Mouse (Mus musculus): ENCODE results near the gene Nkrf. TPM values are rescaled to one million over a fixed set of nuclear protein-coding genes. Genes with fewer than 3 reads are reported as not detected.

Gene Nkrf
- polyA plus RNA-seq, 1 experiment = 2.9 TPM

GRCm38 (mm10) chrX:36847152-36847551 lies 55.5 kb downstream of the Nkrf start:
- Histone ChIP-seq H3K4me2 (ENCODE audit: low read depth) (no peak overlapping the region), H3K27me3 (ENCODE audit: control insufficient read depth, insufficient read depth, insufficient read length) (no peaks in the 10 kb centered on the region), H3ac (ENCODE audit: control insufficient read depth, insufficient read length) (no peak overlapping the region), H3K79me2 (ENCODE audit: control insufficient read depth, insufficient read depth) (no peaks in the 10 kb centered on the region), H3K4me3 (no peak overlapping the region), H3K36me3 (ENCODE audit: control insufficient read depth, insufficient read depth) (no peaks in the 10 kb centered on the region)
- TF ChIP-seq MAX (IDR thresholded peaks at IDR 0.05; ENCODE audit: low read depth) = no peak
- no peak for TF ChIP-seq TCF12 (IDR thresholded peaks at IDR 0.05; ENCODE audit: insufficient read depth, poor library complexity, severe bottlenecking)
- no peak for TF ChIP-seq CEBPB (IDR thresholded peaks at IDR 0.05; ENCODE audit: insufficient read depth, poor library complexity, severe bottlenecking)
- no peak for TF ChIP-seq MYOG (IDR thresholded peaks at IDR 0.05; ENCODE audit: control insufficient read depth in 1 of 3, insufficient read depth in 1 of 3, insufficient read length in 2 of 3, low read depth in 2 of 3)
- TF ChIP-seq E2F4 (IDR thresholded peaks at IDR 0.05; ENCODE audit: insufficient read depth) = no peak
- TF ChIP-seq MYOD1 (IDR thresholded peaks at IDR 0.05; ENCODE audit: control insufficient read depth in 1 of 3, insufficient read length in 2 of 3, low read depth in 2 of 3) = no peak

DNA sequence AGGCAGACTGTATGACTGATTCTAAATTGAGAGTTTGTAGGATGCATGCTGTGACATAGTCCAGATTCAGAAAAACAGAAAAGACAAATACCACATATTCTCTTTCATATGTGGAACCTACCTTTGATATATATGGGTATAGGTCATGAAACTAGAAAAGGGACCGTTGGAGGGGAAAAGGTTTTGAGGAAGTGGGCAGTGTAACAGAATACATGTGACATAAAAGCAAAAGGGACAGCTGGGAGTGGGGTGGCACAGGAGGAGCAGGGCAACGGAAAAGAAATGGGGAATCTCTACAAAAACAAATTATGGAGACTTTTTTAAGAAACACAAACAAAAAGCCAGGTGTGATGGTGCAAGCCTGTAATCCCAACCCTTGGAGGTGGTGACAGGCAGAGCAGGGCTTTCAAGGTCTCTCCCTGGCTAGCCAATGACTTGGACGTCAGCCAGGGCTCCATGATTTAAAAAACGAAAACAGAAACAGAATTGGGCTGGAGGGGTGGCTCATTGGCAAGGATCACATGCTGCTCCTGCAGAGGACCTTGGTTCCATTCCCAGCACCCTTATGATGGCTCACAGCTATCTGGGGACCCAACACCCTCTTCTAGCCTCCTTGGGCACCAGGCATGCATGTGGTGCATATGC lies 59.2 kb downstream of the Nkrf start:
- Histone ChIP-seq H3K4me2 (ENCODE audit: low read depth) (no peak overlapping the region), H3K4me3 (no peak overlapping the region), H3K79me2 (ENCODE audit: control insufficient read depth, insufficient read depth) (no peaks in the 10 kb centered on the region), H3K36me3 (ENCODE audit: control insufficient read depth, insufficient read depth) (no peaks in the 10 kb centered on the region), H3ac (ENCODE audit: control insufficient read depth, insufficient read length) (no peak overlapping the region), H3K27me3 (ENCODE audit: control insufficient read depth, insufficient read depth, insufficient read length) (no peaks in the 10 kb centered on the region)
- TF ChIP-seq USF1 (IDR thresholded peaks at IDR 0.05; ENCODE audit: low read depth) = no peak
- TF ChIP-seq MYOD1 (IDR thresholded peaks at IDR 0.05; ENCODE audit: control insufficient read depth in 1 of 3, insufficient read length in 2 of 3, low read depth in 2 of 3) = no peak
- no peak for TF ChIP-seq SRF (IDR thresholded peaks at IDR 0.05; ENCODE audit: control insufficient read depth, insufficient read length, low read depth)
- TF ChIP-seq E2F4 (IDR thresholded peaks at IDR 0.05; ENCODE audit: insufficient read depth) = no peak
- no peak for TF ChIP-seq CEBPB (IDR thresholded peaks at IDR 0.05; ENCODE audit: insufficient read depth, poor library complexity, severe bottlenecking)
- no peak for TF ChIP-seq POLR2A (IDR thresholded peaks at IDR 0.05; ENCODE audit: insufficient read length, low read depth)
- TF ChIP-seq MAX (IDR thresholded peaks at IDR 0.05; ENCODE audit: low read depth) = no peak
- TF ChIP-seq TCF3 (IDR thresholded peaks at IDR 0.05; ENCODE audit: insufficient read length, low read depth) = no peak
- no peak for TF ChIP-seq POLR2AphosphoS2 (IDR thresholded peaks at IDR 0.05; ENCODE audit: insufficient read length, low read depth)
- TF ChIP-seq REST (IDR thresholded peaks at IDR 0.05; ENCODE audit: insufficient read depth, insufficient read length) = no peak

- H3K79me2 ChIP-seq (ENCODE audit: control insufficient read depth, insufficient read depth) = no peaks in the 10 kb centered on the region
- TF ChIP-seq TCF3 (IDR thresholded peaks at IDR 0.05; ENCODE audit: insufficient read length, low read depth) = no peak
- TF ChIP-seq MYOG (IDR thresholded peaks at IDR 0.05; ENCODE audit: control insufficient read depth in 1 of 3, insufficient read depth in 1 of 3, insufficient read length in 2 of 3, low read depth in 2 of 3) = no peak
- no peak for TF ChIP-seq POLR2AphosphoS2 (IDR thresholded peaks at IDR 0.05; ENCODE audit: insufficient read length, low read depth)
- TF ChIP-seq USF1 (IDR thresholded peaks at IDR 0.05; ENCODE audit: low read depth) = no peak
- no peak for TF ChIP-seq CEBPB (IDR thresholded peaks at IDR 0.05; ENCODE audit: insufficient read depth, poor library complexity, severe bottlenecking)
- no peak for TF ChIP-seq E2F4 (IDR thresholded peaks at IDR 0.05; ENCODE audit: insufficient read depth)
- TF ChIP-seq MAX (IDR thresholded peaks at IDR 0.05; ENCODE audit: low read depth) = no peak
- no peak for TF ChIP-seq MYOD1 (IDR thresholded peaks at IDR 0.05; ENCODE audit: control insufficient read depth in 1 of 3, insufficient read length in 2 of 3, low read depth in 2 of 3)
- TF ChIP-seq TCF12 (IDR thresholded peaks at IDR 0.05; ENCODE audit: insufficient read depth, poor library complexity, severe bottlenecking) = no peak
- no peak for TF ChIP-seq SRF (IDR thresholded peaks at IDR 0.05; ENCODE audit: control insufficient read depth, insufficient read length, low read depth)
- TF ChIP-seq POLR2A (IDR thresholded peaks at IDR 0.05; ENCODE audit: insufficient read length, low read depth) = no peak
- TF ChIP-seq REST (IDR thresholded peaks at IDR 0.05; ENCODE audit: insufficient read depth, insufficient read length) = no peak
- H3K4me3 ChIP-seq = no peak overlapping the region
- H3K4me2 ChIP-seq (ENCODE audit: low read depth) = no peak overlapping the region
- no peaks in the 10 kb centered on the region for H3K27me3 ChIP-seq (ENCODE audit: control insufficient read depth, insufficient read depth, insufficient read length)
- H3ac ChIP-seq (ENCODE audit: control insufficient read depth, insufficient read length) = no peak overlapping the region
- no peaks in the 10 kb centered on the region for H3K36me3 ChIP-seq (ENCODE audit: control insufficient read depth, insufficient read depth)
Observed at GRCm38 (mm10) chrX:36841698-36842097, 61.0 kb downstream of the Nkrf start.

- Histone ChIP-seq H3K36me3 (ENCODE audit: control insufficient read depth, insufficient read depth) (no peaks in the 10 kb centered on the region), H3K4me2 (ENCODE audit: low read depth) (no peak overlapping the region), H3K27me3 (ENCODE audit: control insufficient read depth, insufficient read depth, insufficient read length) (no peaks in the 10 kb centered on the region), H3K79me2 (ENCODE audit: control insufficient read depth, insufficient read depth) (no peaks in the 10 kb centered on the region), H3ac (ENCODE audit: control insufficient read depth, insufficient read length) (no peak overlapping the region), H3K4me3 (no peak overlapping the region)
- no peak for TF ChIP-seq TCF3 (IDR thresholded peaks at IDR 0.05; ENCODE audit: insufficient read length, low read depth)
- TF ChIP-seq SRF (IDR thresholded peaks at IDR 0.05; ENCODE audit: control insufficient read depth, insufficient read length, low read depth) = no peak
- no peak for TF ChIP-seq MAX (IDR thresholded peaks at IDR 0.05; ENCODE audit: low read depth)
- TF ChIP-seq E2F4 (IDR thresholded peaks at IDR 0.05; ENCODE audit: insufficient read depth) = no peak
- no peak for TF ChIP-seq POLR2AphosphoS2 (IDR thresholded peaks at IDR 0.05; ENCODE audit: insufficient read length, low read depth)
- TF ChIP-seq POLR2A (IDR thresholded peaks at IDR 0.05; ENCODE audit: insufficient read length, low read depth) = no peak
- TF ChIP-seq MYOG (IDR thresholded peaks at IDR 0.05; ENCODE audit: control insufficient read depth in 1 of 3, insufficient read depth in 1 of 3, insufficient read length in 2 of 3, low read depth in 2 of 3) = no peak
- no peak for TF ChIP-seq TCF12 (IDR thresholded peaks at IDR 0.05; ENCODE audit: insufficient read depth, poor library complexity, severe bottlenecking)
- TF ChIP-seq MYOD1 (IDR thresholded peaks at IDR 0.05; ENCODE audit: control insufficient read depth in 1 of 3, insufficient read length in 2 of 3, low read depth in 2 of 3) = no peak
- no peak for TF ChIP-seq CEBPB (IDR thresholded peaks at IDR 0.05; ENCODE audit: insufficient read depth, poor library complexity, severe bottlenecking)
- no peak for TF ChIP-seq USF1 (IDR thresholded peaks at IDR 0.05; ENCODE audit: low read depth)
- TF ChIP-seq REST (IDR thresholded peaks at IDR 0.05; ENCODE audit: insufficient read depth, insufficient read length) = no peak
Observed at GRCm38 (mm10) chrX:36839391-36839790, 63.3 kb downstream of the Nkrf start.

Other genes with a start within 250 kb of the Nkrf start
- 1.1 TPM for gene Slc25a43, start 159.2 kb downstream of the Nkrf start, polyA plus RNA-seq (2012; fragmentation: generic; extraction: Trizol)
- gene Slc25a5, start 107.2 kb downstream of the Nkrf start, polyA plus RNA-seq (2012; fragmentation: generic; extraction: Trizol) = 684 TPM
- 52.1 TPM for gene Ube2a, start 29.0 kb downstream of the Nkrf start, polyA plus RNA-seq (2012; fragmentation: generic; extraction: Trizol)
- gene C330007P06Rik, start 28.8 kb downstream of the Nkrf start, polyA plus RNA-seq (2012; fragmentation: generic; extraction: Trizol) = 6.6 TPM
- gene Sept6, start 88.9 kb upstream of the Nkrf start, polyA plus RNA-seq (2012; fragmentation: generic; extraction: Trizol) = 8.3 TPM
- gene Sowahd, start 145.9 kb upstream of the Nkrf start, polyA plus RNA-seq (2012; fragmentation: generic; extraction: Trizol) = not detected
- gene Rpl39, start 182.5 kb upstream of the Nkrf start, polyA plus RNA-seq (2012; fragmentation: generic; extraction: Trizol) = 2,053 TPM
- 2.8 TPM for gene Upf3b, start 207.4 kb upstream of the Nkrf start, polyA plus RNA-seq (2012; fragmentation: generic; extraction: Trizol)
- 2.3 TPM for gene Nkap, start 223.9 kb upstream of the Nkrf start, polyA plus RNA-seq (2012; fragmentation: generic; extraction: Trizol)

Measured in myocyte (in vitro differentiated cells).